Mouse (Mus musculus): ENCODE results near the gene 1810049J17Rik.

DNA sequence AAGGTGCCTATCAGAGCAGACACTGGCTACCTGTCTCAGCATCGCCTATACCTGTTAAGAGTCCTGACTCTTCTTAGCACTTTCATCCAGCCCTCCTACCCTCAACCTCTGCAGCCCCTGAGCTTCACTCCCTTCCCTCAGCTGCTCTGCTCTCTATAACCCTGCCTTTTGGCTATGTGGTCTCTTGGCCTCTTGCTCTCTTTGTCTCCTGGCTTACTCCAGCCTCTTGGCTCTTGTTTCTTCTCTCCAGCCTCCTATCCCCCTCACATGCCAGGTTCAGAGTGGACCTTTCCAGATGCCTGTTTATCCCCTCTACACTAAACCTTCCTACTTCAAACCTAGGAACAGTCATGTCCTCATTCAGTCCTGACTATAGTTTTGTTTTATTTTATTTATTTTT, 2.6 kb upstream of the 1810049J17Rik start:
- TF ChIP-seq CTCF (IDR thresholded peaks at IDR 0.05; ENCODE audit: low read depth) (no peak), EP300 (IDR thresholded peaks at IDR 0.05; ENCODE audit: low read depth) (no peak)
